Mouse (Mus musculus) fat pad, adult 2 months (tissue): ENCODE results near the gene Ttf1.

Source experiments
- DNase-seq: peaks from one replicate; pipeline ENCODE4 v3.0.0-alpha.2; 2011; ENCODE audit warnings: low read depth, low spot score; ENCODE audit errors: extremely low read depth

The Ttf1 gene

GRCm38 (mm10) chr2:29060135-29060597 lies at the start of gene Ttf1:
TSS of gene Ttf1 (plus strand) at chr2:29060262.
- peak; percentile 45 for DNase-seq

DNA sequence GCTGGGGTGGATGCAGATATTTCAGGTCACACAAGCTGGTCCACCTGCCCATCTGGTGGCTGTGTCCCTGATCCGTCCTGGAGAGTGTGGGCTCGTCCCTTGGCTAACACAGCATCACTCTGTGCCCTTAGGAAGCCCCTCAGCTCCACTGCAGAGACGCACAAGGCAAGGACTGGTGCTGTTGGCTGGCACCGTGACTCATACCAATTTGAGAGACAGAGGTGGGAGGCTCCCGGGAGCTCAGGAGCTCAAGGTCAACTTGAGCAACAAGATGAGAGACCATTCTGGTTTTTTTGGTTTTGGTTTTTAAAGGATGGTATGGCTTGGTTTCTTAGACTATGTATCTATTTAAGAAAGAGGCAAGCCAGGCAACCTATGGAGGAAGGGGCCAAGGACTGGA lies 47.5 kb upstream of the Ttf1 start:
- DNase-seq, result no peak

- DNase-seq, result no peak
Measured at GRCm38 (mm10) chr2:29016599-29017587, 43.2 kb upstream of the Ttf1 start.

GRCm38 (mm10) chr2:29018680-29019079 lies 41.4 kb upstream of the Ttf1 start:
- DNase-seq, result no peak

- no peak for DNase-seq
Measured at GRCm38 (mm10) chr2:29021025-29021424, 39.0 kb upstream of the Ttf1 start.

DNA sequence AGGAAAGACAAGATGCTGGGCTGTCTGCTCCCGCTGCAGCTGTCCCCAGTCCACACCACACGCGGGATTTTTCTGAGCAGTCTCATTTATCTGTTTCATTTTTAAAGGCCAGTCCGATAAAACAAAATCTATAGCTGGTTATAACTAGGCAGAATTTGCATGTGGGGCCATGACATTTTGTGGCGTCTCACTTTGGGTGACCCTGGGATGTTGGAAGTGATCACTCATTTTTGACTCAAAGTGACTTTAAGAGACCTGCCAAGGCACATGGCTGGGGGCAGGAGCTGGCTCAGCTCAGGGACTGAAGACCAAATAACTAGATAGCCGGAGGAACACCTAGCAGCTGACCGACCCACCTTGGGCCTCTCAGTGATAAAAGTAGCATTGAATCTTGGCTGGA lies 37.1 kb upstream of the Ttf1 start:
- no peak for DNase-seq

DNA sequence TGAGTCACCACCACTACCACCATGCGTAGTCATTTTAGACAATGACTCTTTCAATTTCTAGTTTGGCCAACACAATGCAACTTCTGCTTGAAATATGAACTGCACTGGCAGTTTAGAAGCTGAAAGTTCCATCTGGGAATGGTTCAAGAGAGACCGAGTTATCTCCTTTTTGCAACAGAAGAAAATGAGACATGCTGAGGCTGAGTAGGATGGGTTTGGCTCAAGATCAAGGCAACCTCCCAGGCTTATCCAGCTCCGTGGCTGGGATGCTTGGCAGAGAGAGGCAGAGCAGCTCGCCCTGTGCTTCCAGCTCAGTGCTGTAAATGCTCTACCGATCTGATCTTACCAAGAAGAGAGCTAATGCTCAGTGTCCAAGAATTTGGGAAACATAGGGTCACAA lies 34.8 kb upstream of the Ttf1 start:
- DNase-seq, result no peak

- DNase-seq, result no peak
Measured at GRCm38 (mm10) chr2:29030048-29030734, 29.9 kb upstream of the Ttf1 start.

- DNase-seq, result no peak
Measured at GRCm38 (mm10) chr2:29031951-29032350, 28.1 kb upstream of the Ttf1 start.

GRCm38 (mm10) chr2:29034542-29035475 lies 25.3 kb upstream of the Ttf1 start:
- no peak for DNase-seq

- no peak for DNase-seq
Measured at GRCm38 (mm10) chr2:29035698-29036097, 24.4 kb upstream of the Ttf1 start.

DNA sequence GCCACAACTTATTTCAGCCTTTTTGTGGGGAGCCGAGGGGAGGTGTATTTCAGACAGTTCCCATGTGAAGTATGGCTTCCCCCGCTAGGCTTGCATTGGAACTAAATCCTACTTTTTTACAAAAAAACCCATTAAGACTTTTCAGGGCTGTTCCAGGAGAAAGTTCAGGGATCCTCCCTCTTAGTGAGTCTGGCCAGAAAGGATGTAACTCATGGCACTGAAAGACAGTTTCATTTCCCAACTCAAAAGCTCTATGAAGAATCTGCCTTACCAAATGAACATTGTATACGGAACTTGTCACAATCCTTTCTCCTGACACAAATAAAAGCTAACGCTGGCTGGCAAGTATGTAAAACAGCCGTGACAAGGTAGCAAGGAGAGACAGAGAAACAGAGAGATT lies 20.3 kb upstream of the Ttf1 start:
- no peak for DNase-seq

GRCm38 (mm10) chr2:29040594-29041476 lies 19.2 kb upstream of the Ttf1 start:
- DNase-seq, result no peak

DNA sequence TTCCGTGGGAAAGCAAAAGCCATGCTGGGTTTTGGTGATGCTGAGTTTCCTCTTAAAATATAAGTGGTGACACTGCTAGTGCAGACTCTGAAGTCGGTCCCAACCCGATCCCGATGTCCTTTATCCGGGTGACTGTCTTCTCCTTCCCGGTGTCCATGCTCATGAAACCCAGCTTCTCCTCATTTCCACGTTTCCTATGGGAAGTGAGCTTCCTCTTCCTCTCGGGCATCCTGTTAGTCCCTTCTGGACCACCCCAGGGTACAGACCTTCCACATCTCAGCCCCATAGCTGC lies 18.6 kb upstream of the Ttf1 start:
- no peak for DNase-seq

DNA sequence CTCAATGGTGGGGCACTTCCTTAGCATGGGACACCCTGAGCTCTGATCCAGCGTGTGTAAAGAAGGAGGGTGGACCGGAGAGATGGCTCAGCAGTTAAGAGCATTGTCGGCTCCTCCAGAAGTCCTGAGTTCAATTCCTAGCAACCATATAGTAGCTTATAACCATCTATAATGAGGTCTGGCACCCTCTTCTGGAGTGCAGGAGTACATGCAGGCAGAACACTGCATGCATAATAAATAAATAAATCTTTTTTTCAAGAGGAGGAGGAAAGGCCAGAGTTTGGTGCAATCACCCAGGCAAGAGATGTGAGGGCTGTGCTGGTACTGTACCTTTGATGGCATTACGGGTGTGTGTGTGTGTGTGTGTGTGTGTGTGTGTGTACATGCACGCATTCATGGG lies 17.9 kb upstream of the Ttf1 start:
- DNase-seq, result no peak

- DNase-seq, result no peak
Measured at GRCm38 (mm10) chr2:29046151-29046550, 13.9 kb upstream of the Ttf1 start.

GRCm38 (mm10) chr2:29051932-29052331 lies 8.1 kb upstream of the Ttf1 start:
- DNase-seq, result no peak

DNA sequence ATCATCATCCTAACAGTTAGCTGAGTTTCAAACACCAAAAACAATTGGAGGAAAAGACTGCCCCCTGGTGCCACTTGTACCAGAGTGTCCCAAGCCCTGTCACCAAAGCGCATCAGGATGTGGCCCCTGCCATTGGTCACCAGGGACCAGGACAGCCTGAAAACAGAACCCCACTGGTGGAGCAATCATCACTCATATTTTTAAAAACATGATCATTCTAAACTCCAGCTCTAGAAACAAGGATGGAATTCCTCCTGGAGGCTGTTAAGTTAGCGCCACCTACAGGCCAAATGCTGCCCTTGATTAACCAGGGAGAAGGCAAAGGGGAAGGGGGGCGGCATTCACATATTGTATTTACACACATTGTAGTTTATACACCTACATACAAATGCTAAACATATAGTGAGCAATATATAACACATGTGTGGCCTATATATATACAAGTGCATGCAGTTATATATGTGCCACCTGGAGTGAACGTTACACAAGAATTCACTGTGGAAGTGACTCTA lies 7.1 kb upstream of the Ttf1 start:
- no peak for DNase-seq

DNA sequence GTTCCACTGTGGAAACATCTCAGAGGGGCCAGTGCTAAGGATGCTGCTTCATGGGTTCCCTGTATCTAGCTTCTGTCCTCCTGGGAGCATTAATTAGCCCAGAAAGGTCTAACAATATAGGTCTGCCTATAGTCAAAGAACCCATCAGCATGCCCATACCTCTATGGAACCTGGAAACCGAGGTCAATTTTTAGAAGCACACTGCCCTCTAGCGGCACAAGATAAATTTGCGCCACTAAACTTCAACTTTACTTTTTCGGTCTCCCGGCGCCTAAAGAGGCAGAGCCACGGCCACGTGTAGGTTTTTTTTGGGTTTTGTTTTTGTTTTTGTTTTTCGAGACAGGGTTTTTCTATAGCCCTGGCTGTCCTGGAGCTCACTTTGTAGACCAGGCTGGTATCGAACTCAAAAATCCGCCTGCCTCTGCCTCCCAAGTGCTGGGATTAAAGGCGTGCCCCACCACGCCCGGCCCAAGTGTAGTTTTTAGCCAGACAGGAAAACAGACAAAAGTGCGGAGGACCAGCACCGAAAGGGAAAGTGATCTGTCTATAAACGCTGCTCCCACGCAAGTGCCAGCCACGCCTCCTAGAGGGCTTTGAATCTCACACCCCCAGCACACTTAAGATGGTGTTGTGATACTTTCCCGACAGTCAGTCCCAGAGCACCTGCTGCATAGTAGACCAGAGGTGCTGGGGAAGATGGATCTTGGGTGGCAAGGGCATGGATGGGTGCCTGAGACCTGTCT lies 6.1 kb upstream of the Ttf1 start:
- no peak for DNase-seq
